Mouse (Mus musculus) forebrain, embryonic 10.5 days (tissue): ENCODE measurements around the gene Rack1. TPM values are rescaled to one million over a fixed set of nuclear protein-coding genes. Genes with fewer than 3 reads are reported as not detected.
"Not testable (repeated sequence)": the region's sequence is repeated elsewhere in the genome, so short reads cannot be mapped to it uniquely, and the experiment has no call there.

ENCODE experiments used
- DNase-seq: peaks from one replicate; pipeline ENCODE4 v3.0.0-alpha.2; 2017; ENCODE audit warnings: low spot score; ENCODE audit errors: extremely low spot score
- H3K27ac ChIP-seq: fragments of 300-500 bp; sonication (generic); 2 replicates; pipeline ENCODE4 v1.5.1; 2016; ENCODE audit warnings: mild to moderate bottlenecking
- H3K27me3 ChIP-seq: fragments of 300-500 bp; sonication (generic); 2 replicates; pipeline ENCODE4 v1.6.1; 2016; ENCODE audit warnings: mild to moderate bottlenecking; ENCODE audit not compliant: poor library complexity, severe bottlenecking
- H3K36me3 ChIP-seq: fragments of 300-500 bp; sonication (generic); replicated peaks from 2 replicates; pipeline ENCODE4 v1.6.1; 2016; ENCODE audit warnings: mild to moderate bottlenecking, moderate library complexity
- H3K4me1 ChIP-seq: fragments of 300-500 bp; sonication (generic); 2 replicates; pipeline ENCODE4 v1.6.1; 2016
- H3K4me3 ChIP-seq: fragments of 300-500 bp; sonication (generic); 2 replicates; pipeline ENCODE4 v1.5.1; 2016; ENCODE audit warnings: mild to moderate bottlenecking, moderate library complexity
- H3K9me3 ChIP-seq: fragments of 300-500 bp; sonication (generic); 2 replicates; pipeline ENCODE4 v1.6.1; 2016; ENCODE audit warnings: mild to moderate bottlenecking, moderate library complexity
- WGBS: fragments of 180-500 bp; shearing (Covaris S2); methylation state at CpG from one replicate; pipeline ENCODE4 v1.1.7; 2016; 5-methylcytosine and 5-hydroxymethylcytosine counted together
- polyA plus RNA-seq: library from polyadenylated mRNA; unstranded; fragments of >200 nt; fragmentation: Nextera tagmentation; extraction: Ambion mirVana; gene quantifications from 2 replicates; pipeline ENCODE4 v1.2.1, GENCODE M21; 2016

Rack1 gene
- polyA plus RNA-seq, 1 experiment from 2014 or later, result 861 TPM

GRCm38 (mm10) chr11:48825979-48826751 is 26.0 kb downstream of the Rack1 start, which contains the start of the genes Trim7 and Gm12184:
TSS of gene Trim7 (plus strand) at chr11:48826140.
TSS of gene Gm12184 (minus strand) at chr11:48826655.
- Histone ChIP-seq H3K27ac (peak within 1 kb of the TSS; percentile 74), H3K4me1 (peaks cover 30% of the 10 kb centered on the region), H3K27me3 (peaks cover 36% of the 10 kb centered on the region), H3K4me3 (peak within 1 kb of the TSS; percentile 53)
- not testable (repeated sequence) for H3K9me3 ChIP-seq, H3K36me3 ChIP-seq, DNase-seq
- under 1% methylated on average over 53 of the region's 92 CpGs for WGBS

- Histone ChIP-seq H3K36me3 (no peaks in the 10 kb centered on the region), H3K27ac (peak overlapping the region; percentile 74), H3K27me3 (peaks cover 36% of the 10 kb centered on the region), H3K4me3 (peak overlapping the region; percentile 53), H3K4me1 (peaks cover 30% of the 10 kb centered on the region), H3K9me3 (peaks cover 9% of the 10 kb centered on the region; the same call in 1 of the 2 replicates)
- WGBS, result 2% methylated on average over 6 of the region's 6 CpGs
- no peak for DNase-seq
Observed at GRCm38 (mm10) chr11:48826752-48827096, 26.6 kb downstream of the Rack1 start.

- H3K36me3 ChIP-seq, result no peaks in the 10 kb centered on the region
- peaks cover 27% of the 10 kb centered on the region for H3K4me1 ChIP-seq
- no peak for DNase-seq
- no peak overlapping the region for H3K4me3 ChIP-seq
- H3K27ac ChIP-seq, result no peak overlapping the region
- H3K27me3 ChIP-seq, result peaks cover 36% of the 10 kb centered on the region
- WGBS, result 79% methylated on average over 6 of the region's 6 CpGs
- H3K9me3 ChIP-seq, result peaks cover 9% of the 10 kb centered on the region; the same call in 1 of the 2 replicates
Observed at GRCm38 (mm10) chr11:48827926-48828325, 27.8 kb downstream of the Rack1 start.

- Histone ChIP-seq H3K4me1 (peaks cover 14% of the 10 kb centered on the region), H3K27me3 (peaks cover 25% of the 10 kb centered on the region), H3K27ac (no peak overlapping the region), H3K4me3 (no peak overlapping the region), H3K9me3 (peaks cover 9% of the 10 kb centered on the region; the same call in 1 of the 2 replicates), H3K36me3 (no peaks in the 10 kb centered on the region)
- WGBS, result 76% methylated on average over 2 of the region's 2 CpGs
- DNase-seq, result no peak
Observed at GRCm38 (mm10) chr11:48830279-48830678, 30.1 kb downstream of the Rack1 start.

GRCm38 (mm10) chr11:48831273-48831672 is 31.1 kb downstream of the Rack1 start:
- H3K4me3 ChIP-seq, result no peak overlapping the region
- no peaks in the 10 kb centered on the region for H3K36me3 ChIP-seq
- H3K27me3 ChIP-seq, result peaks cover 35% of the 10 kb centered on the region
- 72% methylated on average over 2 of the region's 2 CpGs for WGBS
- H3K27ac ChIP-seq, result no peak overlapping the region
- H3K9me3 ChIP-seq, result peaks cover 9% of the 10 kb centered on the region; the same call in 1 of the 2 replicates
- H3K4me1 ChIP-seq, result peaks cover 15% of the 10 kb centered on the region
- no peak for DNase-seq

- no peak overlapping the region for H3K27ac ChIP-seq
- WGBS, result 45% methylated on average over 8 of the region's 9 CpGs
Observed at GRCm38 (mm10) chr11:48833078-48833730, 33.1 kb downstream of the Rack1 start.

GRCm38 (mm10) chr11:48833731-48834639 is 33.9 kb downstream of the Rack1 start:
- Histone ChIP-seq H3K27ac (peak overlapping the region; percentile 67; the same call in 1 of the 2 replicates), H3K4me3 (peak overlapping the region; percentile 63), H3K4me1 (peaks cover 32% of the 10 kb centered on the region), H3K27me3 (peaks cover 43% of the 10 kb centered on the region), H3K36me3 (no peaks in the 10 kb centered on the region), H3K9me3 (no peaks in the 10 kb centered on the region)
- WGBS, result under 1% methylated on average over 30 of the region's 30 CpGs
- DNase-seq, result peak; percentile 90

More at GRCm38 (mm10) chr11:48833078-48833730, 33.1 kb downstream of the Rack1 start:
- Histone ChIP-seq H3K4me3 (peak overlapping the region; percentile 63), H3K36me3 (no peaks in the 10 kb centered on the region), H3K9me3 (peaks cover under 1% of the 10 kb centered on the region; the same call in 1 of the 2 replicates), H3K27me3 (peaks cover 36% of the 10 kb centered on the region), H3K4me1 (peaks cover 25% of the 10 kb centered on the region)
- DNase-seq, result no peak

- Histone ChIP-seq H3K9me3 (no peaks in the 10 kb centered on the region), H3K27ac (no peak overlapping the region), H3K4me1 (peaks cover 32% of the 10 kb centered on the region), H3K27me3 (peaks cover 50% of the 10 kb centered on the region), H3K36me3 (no peaks in the 10 kb centered on the region), H3K4me3 (no peak overlapping the region)
- no peak for DNase-seq
- WGBS, result 78% methylated on average over 6 of the region's 6 CpGs
Observed at GRCm38 (mm10) chr11:48835923-48836322, 35.8 kb downstream of the Rack1 start.

GRCm38 (mm10) chr11:48836990-48837309 is 36.8 kb downstream of the Rack1 start:
- Histone ChIP-seq H3K27me3 (peaks cover 50% of the 10 kb centered on the region), H3K9me3 (no peaks in the 10 kb centered on the region), H3K27ac (peak overlapping the region; percentile 77)

GRCm38 (mm10) chr11:48837310-48838180 is 37.4 kb downstream of the Rack1 start:
- Histone ChIP-seq H3K4me1 (peaks cover 32% of the 10 kb centered on the region), H3K9me3 (no peaks in the 10 kb centered on the region), H3K27me3 (peaks cover 50% of the 10 kb centered on the region), H3K36me3 (no peaks in the 10 kb centered on the region), H3K4me3 (peak overlapping the region; percentile 88), H3K27ac (peak overlapping the region; percentile 77)
- under 1% methylated on average over 77 of the region's 77 CpGs for WGBS
- peak; percentile 58 for DNase-seq

More at GRCm38 (mm10) chr11:48836990-48837309, 36.8 kb downstream of the Rack1 start:
- peaks cover 32% of the 10 kb centered on the region for H3K4me1 ChIP-seq
- WGBS, result 6% methylated on average over 11 of the region's 11 CpGs
- no peaks in the 10 kb centered on the region for H3K36me3 ChIP-seq
- H3K4me3 ChIP-seq, result peak overlapping the region; percentile 88
- no peak for DNase-seq

- peaks cover 57% of the 10 kb centered on the region for H3K27me3 ChIP-seq
- H3K27ac ChIP-seq, result 0 out of 2 replicates have a peak overlapping the region, but pooled peaks have one; percentile 77
- peak overlapping the region; percentile 88 for H3K4me3 ChIP-seq
- DNase-seq, result no peak
- no peaks in the 10 kb centered on the region for H3K36me3 ChIP-seq
- 5% methylated on average over 16 of the region's 16 CpGs for WGBS
- H3K4me1 ChIP-seq, result peaks cover 32% of the 10 kb centered on the region
- no peaks in the 10 kb centered on the region for H3K9me3 ChIP-seq
Observed at GRCm38 (mm10) chr11:48838181-48838797, 38.2 kb downstream of the Rack1 start.
